Mouse (Mus musculus): ENCODE results near the gene Klk1b1. TPM values are rescaled to one million over a fixed set of nuclear protein-coding genes. Genes with fewer than 3 reads are reported as not detected.

Klk1b1 gene
- polyA plus RNA-seq (2015; fragmentation: Illumina TruSeq; extraction: RNeasy Lipid Tissue Mini Kit (QIAGEN cat#74804); ENCODE audit: low read depth, low replicate concordance) = not detected

DNA sequence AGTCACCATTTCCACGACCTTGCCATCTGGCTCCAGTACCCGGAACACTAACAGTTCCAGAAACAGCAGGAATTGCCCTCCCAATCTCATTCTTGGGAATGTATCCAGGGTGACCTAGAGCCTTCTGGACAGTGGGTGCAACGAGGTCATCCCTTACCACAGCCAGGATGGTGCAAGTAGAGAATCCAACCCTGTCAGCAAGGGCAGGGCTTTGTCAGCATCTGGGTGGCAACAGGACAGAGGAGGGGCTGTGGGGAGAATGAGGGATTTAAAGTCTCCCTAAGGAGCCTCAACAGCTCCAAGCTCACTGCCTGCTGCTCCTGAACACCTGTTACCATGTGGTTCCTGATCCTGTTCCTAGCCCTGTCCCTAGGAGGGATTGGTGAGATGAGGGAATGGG is at the start of gene Klk1b1:
Gene Klk1b1, plus strand, starts transcription at position 301 of the 400 bp plus-strand sequence.

DNA sequence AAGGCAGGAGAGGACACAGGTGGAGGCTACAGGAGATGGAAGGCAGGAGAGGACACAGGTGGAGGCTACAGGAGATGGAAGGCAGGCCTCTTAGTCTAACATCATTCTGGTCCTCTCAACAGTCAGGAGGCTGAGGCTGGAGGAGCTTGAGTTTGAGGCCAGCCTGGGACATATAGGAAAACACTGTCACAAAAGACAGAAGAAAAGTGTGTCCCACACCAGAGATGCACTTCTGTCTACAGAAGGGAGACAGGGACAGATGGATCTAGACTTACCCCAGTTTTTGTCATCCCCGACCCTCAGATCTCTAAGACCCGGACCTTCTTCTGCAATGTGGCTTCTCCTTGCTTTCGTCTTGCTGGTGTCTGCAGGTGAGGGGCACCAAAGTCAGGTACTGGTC is 33.1 kb upstream of the Klk1b1 start, which contains the start of gene Klk15:
Gene Klk15, plus strand, starts transcription at position 301 of the 400 bp plus-strand sequence.

DNA sequence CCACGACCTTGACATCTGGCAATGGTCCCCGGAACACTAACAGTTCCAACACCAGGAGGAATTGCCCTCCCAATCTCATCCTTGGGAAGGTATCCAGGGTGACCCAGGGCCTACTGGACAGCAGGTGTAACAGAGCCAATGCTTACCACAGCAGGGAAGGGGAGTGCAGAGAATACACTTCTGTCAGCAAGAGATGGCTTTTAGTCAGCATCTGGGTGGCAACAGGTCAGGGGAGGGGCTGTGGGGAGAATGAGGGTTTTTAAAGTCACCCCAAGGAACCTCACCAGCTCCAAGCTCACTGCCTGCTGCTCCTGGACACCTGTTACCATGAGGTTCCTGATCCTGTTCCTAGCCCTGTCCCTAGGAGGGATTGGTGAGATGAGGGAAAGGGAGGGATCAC is 16.2 kb upstream of the Klk1b1 start, which contains the start of gene Klk1b8:
Gene Klk1b8, plus strand, starts transcription at position 301 of the 400 bp plus-strand sequence.

GRCm38 (mm10) chr7:43975761-43976160 is 9.2 kb downstream of the Klk1b1 start, which contains the start of gene Klk1b9:
Gene Klk1b9 (plus strand): TSS chr7:43976061.

GRCm38 (mm10) chr7:43995577-43995976 is 29.0 kb downstream of the Klk1b1 start, which contains the start of gene Klk1b11:
Gene Klk1b11 (plus strand): TSS chr7:43995877.

GRCm38 (mm10) chr7:44011868-44012267 is 45.3 kb downstream of the Klk1b1 start, which contains the start of gene Klk1b26:
Gene Klk1b26 (plus strand): TSS chr7:44012168.

Other genes with a start within 250 kb of the Klk1b1 start
- not detected for gene Klk12, start 197.9 kb upstream of the Klk1b1 start, polyA plus RNA-seq (2015; fragmentation: Illumina TruSeq; extraction: RNeasy Lipid Tissue Mini Kit (QIAGEN cat#74804); ENCODE audit: low read depth, low replicate concordance)
- gene Klk11, start 192.1 kb upstream of the Klk1b1 start, polyA plus RNA-seq (2015; fragmentation: Illumina TruSeq; extraction: RNeasy Lipid Tissue Mini Kit (QIAGEN cat#74804); ENCODE audit: low read depth, low replicate concordance) = not detected
- gene Klk10, start 185.7 kb upstream of the Klk1b1 start, polyA plus RNA-seq (2015; fragmentation: Illumina TruSeq; extraction: RNeasy Lipid Tissue Mini Kit (QIAGEN cat#74804); ENCODE audit: low read depth, low replicate concordance) = not detected
- gene Klk9, start 174.9 kb upstream of the Klk1b1 start, polyA plus RNA-seq (2015; fragmentation: Illumina TruSeq; extraction: RNeasy Lipid Tissue Mini Kit (QIAGEN cat#74804); ENCODE audit: low read depth, low replicate concordance) = not detected
- gene Klk8, start 169.2 kb upstream of the Klk1b1 start, polyA plus RNA-seq (2015; fragmentation: Illumina TruSeq; extraction: RNeasy Lipid Tissue Mini Kit (QIAGEN cat#74804); ENCODE audit: low read depth, low replicate concordance) = 7.5 TPM
- not detected for gene Klk7, start 155.5 kb upstream of the Klk1b1 start, polyA plus RNA-seq (2015; fragmentation: Illumina TruSeq; extraction: RNeasy Lipid Tissue Mini Kit (QIAGEN cat#74804); ENCODE audit: low read depth, low replicate concordance)
- 13.7 TPM for gene Klk6, start 142.3 kb upstream of the Klk1b1 start, polyA plus RNA-seq (2015; fragmentation: Illumina TruSeq; extraction: RNeasy Lipid Tissue Mini Kit (QIAGEN cat#74804); ENCODE audit: low read depth, low replicate concordance)
- not detected for gene Klk5, start 124.8 kb upstream of the Klk1b1 start, polyA plus RNA-seq (2015; fragmentation: Illumina TruSeq; extraction: RNeasy Lipid Tissue Mini Kit (QIAGEN cat#74804); ENCODE audit: low read depth, low replicate concordance)
- not detected for gene Klk4, start 85.6 kb upstream of the Klk1b1 start, polyA plus RNA-seq (2015; fragmentation: Illumina TruSeq; extraction: RNeasy Lipid Tissue Mini Kit (QIAGEN cat#74804); ENCODE audit: low read depth, low replicate concordance)
- gene Klk15, start 33.0 kb upstream of the Klk1b1 start, polyA plus RNA-seq (2015; fragmentation: Illumina TruSeq; extraction: RNeasy Lipid Tissue Mini Kit (QIAGEN cat#74804); ENCODE audit: low read depth, low replicate concordance) = not detected
- not detected for gene Klk1b8, start 16.1 kb upstream of the Klk1b1 start, polyA plus RNA-seq (2015; fragmentation: Illumina TruSeq; extraction: RNeasy Lipid Tissue Mini Kit (QIAGEN cat#74804); ENCODE audit: low read depth, low replicate concordance)
- not detected for gene Klk1b9, start 9.3 kb downstream of the Klk1b1 start, polyA plus RNA-seq (2015; fragmentation: Illumina TruSeq; extraction: RNeasy Lipid Tissue Mini Kit (QIAGEN cat#74804); ENCODE audit: low read depth, low replicate concordance)
- gene Klk1b11, start 29.1 kb downstream of the Klk1b1 start, polyA plus RNA-seq (2015; fragmentation: Illumina TruSeq; extraction: RNeasy Lipid Tissue Mini Kit (QIAGEN cat#74804); ENCODE audit: low read depth, low replicate concordance) = not detected
- not detected for gene Klk1b26, start 45.4 kb downstream of the Klk1b1 start, polyA plus RNA-seq (2015; fragmentation: Illumina TruSeq; extraction: RNeasy Lipid Tissue Mini Kit (QIAGEN cat#74804); ENCODE audit: low read depth, low replicate concordance)
- gene Klk1b27, start 85.5 kb downstream of the Klk1b1 start, polyA plus RNA-seq (2015; fragmentation: Illumina TruSeq; extraction: RNeasy Lipid Tissue Mini Kit (QIAGEN cat#74804); ENCODE audit: low read depth, low replicate concordance) = not detected
- not detected for gene Klk1b21, start 135.6 kb downstream of the Klk1b1 start, polyA plus RNA-seq (2015; fragmentation: Illumina TruSeq; extraction: RNeasy Lipid Tissue Mini Kit (QIAGEN cat#74804); ENCODE audit: low read depth, low replicate concordance)
- gene Klk1b22, start 145.9 kb downstream of the Klk1b1 start, polyA plus RNA-seq (2015; fragmentation: Illumina TruSeq; extraction: RNeasy Lipid Tissue Mini Kit (QIAGEN cat#74804); ENCODE audit: low read depth, low replicate concordance) = not detected
- gene Klk1b16, start 170.0 kb downstream of the Klk1b1 start, polyA plus RNA-seq (2015; fragmentation: Illumina TruSeq; extraction: RNeasy Lipid Tissue Mini Kit (QIAGEN cat#74804); ENCODE audit: low read depth, low replicate concordance) = not detected
- not detected for gene Klk1b24, start 221.5 kb downstream of the Klk1b1 start, polyA plus RNA-seq (2015; fragmentation: Illumina TruSeq; extraction: RNeasy Lipid Tissue Mini Kit (QIAGEN cat#74804); ENCODE audit: low read depth, low replicate concordance)
- gene Klk1b3, start 231.4 kb downstream of the Klk1b1 start, polyA plus RNA-seq (2015; fragmentation: Illumina TruSeq; extraction: RNeasy Lipid Tissue Mini Kit (QIAGEN cat#74804); ENCODE audit: low read depth, low replicate concordance) = not detected
- gene Klk1b4, start 240.7 kb downstream of the Klk1b1 start, polyA plus RNA-seq (2015; fragmentation: Illumina TruSeq; extraction: RNeasy Lipid Tissue Mini Kit (QIAGEN cat#74804); ENCODE audit: low read depth, low replicate concordance) = not detected
- not detected for gene Klk1b5, start 249.2 kb downstream of the Klk1b1 start, polyA plus RNA-seq (2015; fragmentation: Illumina TruSeq; extraction: RNeasy Lipid Tissue Mini Kit (QIAGEN cat#74804); ENCODE audit: low read depth, low replicate concordance)